Mouse (Mus musculus) limb, embryonic 10.5 days (tissue): ENCODE measurements at regions not wholly inside any gene's neighbourhood (a gene's known extent, or its start where the extent isn't known, plus 50 kb on each side); places are given as distances from the start of the nearest gene placed in this dataset.
"Not testable (repeated sequence)": the region's sequence is repeated elsewhere in the genome, so short reads cannot be mapped to it uniquely, and the experiment has no call there.

ENCODE experiments used
- DNase-seq: peaks from one replicate; pipeline ENCODE4 v3.0.0-alpha.2; 2017; ENCODE audit warnings: low spot score
- H3K27ac ChIP-seq: fragments of 300-500 bp; sonication (generic); 2 replicates; pipeline ENCODE4 v1.5.1; 2016; ENCODE audit warnings: mild to moderate bottlenecking
- H3K27me3 ChIP-seq: fragments of 300-500 bp; sonication (generic); 2 replicates; pipeline ENCODE4 v1.6.1; 2016; ENCODE audit warnings: low read depth, mild to moderate bottlenecking; ENCODE audit not compliant: poor library complexity, severe bottlenecking
- H3K36me3 ChIP-seq: fragments of 300-500 bp; sonication (generic); 2 replicates; pipeline ENCODE4 v1.6.1; 2016; ENCODE audit warnings: mild to moderate bottlenecking, moderate library complexity
- H3K4me1 ChIP-seq: fragments of 300-500 bp; sonication (generic); 2 replicates; pipeline ENCODE4 v1.6.1; 2016
- H3K4me3 ChIP-seq: fragments of 300-500 bp; sonication (generic); 2 replicates; pipeline ENCODE4 v1.5.1; 2016; ENCODE audit warnings: mild to moderate bottlenecking, moderate library complexity
- H3K9me3 ChIP-seq: fragments of 300-500 bp; sonication (generic); replicated peaks from 2 replicates; pipeline ENCODE4 v1.6.1; 2016; ENCODE audit warnings: mild to moderate bottlenecking
- WGBS: fragments of 180-500 bp; shearing (Covaris S2); methylation state at CpG from one replicate; pipeline ENCODE4 v1.1.7; 2016; 5-methylcytosine and 5-hydroxymethylcytosine counted together

DNA sequence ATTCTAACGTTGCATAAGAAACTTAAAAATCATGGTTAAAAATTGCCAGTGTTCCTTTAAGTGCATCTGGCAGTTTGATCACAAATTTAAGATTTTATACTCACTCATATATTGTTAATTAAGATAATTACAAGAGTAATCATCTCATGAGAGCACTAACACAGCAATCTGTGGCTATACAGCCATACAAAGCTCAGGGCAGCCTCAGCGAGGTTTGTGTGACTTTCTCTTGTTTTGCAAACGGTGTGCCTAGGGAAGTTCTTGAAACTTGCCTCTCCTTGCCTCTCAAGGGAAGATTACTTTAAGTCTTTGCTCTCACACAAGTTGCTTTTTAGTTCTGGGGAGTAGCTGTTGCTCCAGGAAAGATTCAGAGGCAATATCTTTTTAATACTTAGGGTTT, 58.1 kb upstream of the Slc1a4 start:
- H3K36me3 ChIP-seq: no peaks in the 10 kb centered on the region
- H3K4me1 ChIP-seq: no peaks in the 10 kb centered on the region
- no peaks in the 10 kb centered on the region for H3K27me3 ChIP-seq
- no peak overlapping the region for H3K4me3 ChIP-seq
- no peak overlapping the region for H3K27ac ChIP-seq
- WGBS: 88% methylated on average over 3 of the region's 3 CpGs
- DNase-seq: no peak
- peaks cover 3% of the 10 kb centered on the region; the same call in 1 of the 2 replicates for H3K9me3 ChIP-seq

- WGBS: 90% methylated on average over 3 of the region's 3 CpGs
- H3K27me3 ChIP-seq: not testable (repeated sequence)
These were observed 60.8 kb upstream of the Slc1a4 start for GRCm38 (mm10) chr11:20393302-20393701.

GRCm38 (mm10) chr11:20393807-20394206, 61.3 kb upstream of the Slc1a4 start:
- H3K27ac ChIP-seq, H3K4me1 ChIP-seq, H3K9me3 ChIP-seq, DNase-seq, H3K36me3 ChIP-seq, H3K4me3 ChIP-seq, H3K27me3 ChIP-seq: not testable (repeated sequence)
- WGBS: 92% methylated on average over 3 of the region's 3 CpGs

More at GRCm38 (mm10) chr11:20393302-20393701, 60.8 kb upstream of the Slc1a4 start:
- not testable (repeated sequence) for H3K4me3 ChIP-seq, H3K9me3 ChIP-seq, H3K27ac ChIP-seq, DNase-seq, H3K36me3 ChIP-seq, H3K4me1 ChIP-seq

GRCm38 (mm10) chr11:20395848-20396203, 63.3 kb upstream of the Slc1a4 start:
- H3K36me3 ChIP-seq: no peaks in the 10 kb centered on the region
- no peak overlapping the region for H3K27ac ChIP-seq
- no peaks in the 10 kb centered on the region for H3K27me3 ChIP-seq
- H3K4me3 ChIP-seq: no peak overlapping the region
- WGBS: 92% methylated on average over 7 of the region's 7 CpGs
- H3K4me1 ChIP-seq: peaks cover 16% of the 10 kb centered on the region; the same call in 1 of the 2 replicates
- no peak for DNase-seq
- peaks cover 3% of the 10 kb centered on the region; the same call in 1 of the 2 replicates for H3K9me3 ChIP-seq

- DNase-seq: no peak
- H3K4me1 ChIP-seq: peaks cover 16% of the 10 kb centered on the region; the same call in 1 of the 2 replicates
- no peaks in the 10 kb centered on the region for H3K27me3 ChIP-seq
- no peak overlapping the region for H3K27ac ChIP-seq
- WGBS: 81% methylated on average over 11 of the region's 11 CpGs
- no peaks in the 10 kb centered on the region for H3K36me3 ChIP-seq
- peaks cover 1% of the 10 kb centered on the region; the same call in 1 of the 2 replicates for H3K9me3 ChIP-seq
- H3K4me3 ChIP-seq: no peak overlapping the region
These were observed 63.8 kb upstream of the Slc1a4 start for GRCm38 (mm10) chr11:20396204-20396848.

DNA sequence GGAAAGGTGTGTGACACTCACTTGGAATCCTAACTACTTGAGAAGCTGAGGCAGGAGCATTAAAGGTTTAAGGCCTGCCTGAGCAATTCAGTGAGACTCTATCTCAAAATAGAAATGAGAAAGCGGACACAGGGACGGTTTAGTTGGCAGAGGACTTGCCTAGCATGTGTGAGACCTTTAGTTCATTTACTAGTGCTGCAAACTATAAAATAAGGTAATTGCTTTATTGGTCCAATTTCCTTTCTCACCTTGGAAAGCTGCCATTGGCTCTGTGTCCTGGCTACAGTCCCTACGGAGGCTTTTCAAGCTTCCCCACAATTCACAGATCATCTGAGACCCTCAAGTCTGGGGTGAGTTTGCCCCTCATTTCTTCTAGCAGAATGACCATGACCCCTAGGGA, 64.4 kb upstream of the Slc1a4 start:
- Histone ChIP-seq H3K27me3 (no peaks in the 10 kb centered on the region), H3K9me3 (no peaks in the 10 kb centered on the region), H3K4me1 (peaks cover 16% of the 10 kb centered on the region; the same call in 1 of the 2 replicates), H3K4me3 (no peak overlapping the region), H3K27ac (no peak overlapping the region), H3K36me3 (no peaks in the 10 kb centered on the region)
- no peak for DNase-seq
- 71% methylated on average over 3 of the region's 3 CpGs for WGBS

DNA sequence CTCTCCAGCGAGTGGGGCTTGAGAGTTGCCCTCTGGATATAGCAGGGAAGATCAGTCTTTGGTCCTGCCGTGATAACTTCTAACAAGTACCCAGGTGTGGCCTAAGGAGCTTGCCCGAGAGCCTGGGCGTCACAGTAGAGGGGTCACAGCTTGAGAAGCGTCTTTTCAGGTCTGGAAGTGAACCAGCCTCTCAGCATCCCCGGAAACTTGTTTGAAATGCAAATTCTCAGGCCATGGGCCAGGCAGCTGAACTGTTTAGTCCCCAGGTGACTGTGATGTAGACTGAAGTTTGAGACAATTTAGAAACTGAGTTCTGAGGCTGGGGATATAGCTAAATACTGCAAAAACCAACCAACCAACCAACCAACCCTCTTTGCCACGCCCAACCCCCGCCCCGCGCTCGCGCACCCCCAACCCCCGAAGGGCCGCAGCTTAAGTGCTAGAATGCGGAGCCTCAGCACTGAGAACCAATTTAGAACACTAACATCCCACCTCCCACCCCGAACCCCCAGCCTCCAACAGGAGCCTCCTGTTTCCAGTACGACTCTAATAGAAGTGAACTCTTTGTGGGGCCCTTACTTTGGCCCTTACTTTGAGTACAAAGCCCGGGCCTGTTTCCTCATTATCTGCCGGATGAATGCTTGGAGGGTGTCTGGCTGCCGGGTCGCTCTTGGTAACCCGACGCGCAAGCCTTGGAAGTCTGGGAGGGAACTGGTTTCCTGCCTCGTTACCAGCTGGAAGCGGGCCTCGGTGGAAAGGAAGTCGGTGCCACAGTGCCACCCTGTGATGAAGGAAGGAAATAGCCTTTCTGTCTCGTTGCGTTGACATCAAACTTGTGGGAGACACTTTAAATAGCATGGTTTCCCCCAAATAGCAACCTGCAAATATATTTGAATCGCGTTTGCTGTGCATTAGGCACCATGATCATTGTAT, 68.1 kb upstream of the Slc1a4 start:
- Histone ChIP-seq H3K4me3 (peak overlapping the region; percentile 48), H3K27me3 (no peaks in the 10 kb centered on the region), H3K4me1 (peaks cover 16% of the 10 kb centered on the region; the same call in 1 of the 2 replicates), H3K27ac (peak overlapping the region; percentile 84), H3K36me3 (no peaks in the 10 kb centered on the region), H3K9me3 (no peaks in the 10 kb centered on the region)
- WGBS: 5% methylated on average over 32 of the region's 32 CpGs
- peak; percentile 91 for DNase-seq

GRCm38 (mm10) chr11:20403456-20403855, 70.9 kb upstream of the Slc1a4 start:
- Histone ChIP-seq H3K9me3 (no peaks in the 10 kb centered on the region), H3K4me3 (no peak overlapping the region), H3K36me3 (no peaks in the 10 kb centered on the region), H3K27ac (no peak overlapping the region), H3K4me1 (peaks cover 8% of the 10 kb centered on the region; the same call in 1 of the 2 replicates), H3K27me3 (no peaks in the 10 kb centered on the region)
- DNase-seq: no peak
- WGBS: 83% methylated on average over 3 of the region's 3 CpGs

DNA sequence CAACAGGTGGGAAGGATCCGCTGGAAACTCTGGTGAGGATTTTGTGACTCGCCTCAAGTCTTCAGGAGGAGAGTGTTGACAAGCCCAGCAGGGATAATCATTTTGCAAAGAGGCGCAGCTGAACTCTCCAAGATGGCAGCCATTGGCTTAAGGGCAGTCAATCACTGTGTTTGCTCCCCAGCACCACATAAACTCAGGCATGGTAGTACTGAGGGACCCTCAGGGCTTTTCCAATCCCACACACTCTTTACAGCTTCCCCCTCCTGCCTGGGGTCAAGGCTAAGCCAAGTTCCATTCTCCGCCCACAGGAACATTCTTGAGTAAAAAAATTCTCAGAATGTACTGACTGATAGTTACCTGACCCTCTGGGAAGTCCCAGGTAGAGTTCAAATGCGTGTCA, 72.0 kb upstream of the Slc1a4 start:
- no peaks in the 10 kb centered on the region for H3K36me3 ChIP-seq
- H3K4me3 ChIP-seq: no peak overlapping the region
- H3K27me3 ChIP-seq: no peaks in the 10 kb centered on the region
- H3K27ac ChIP-seq: no peak overlapping the region
- H3K4me1 ChIP-seq: peaks cover 8% of the 10 kb centered on the region; the same call in 1 of the 2 replicates
- no peak for DNase-seq
- 84% methylated on average over 5 of the region's 5 CpGs for WGBS
- no peaks in the 10 kb centered on the region for H3K9me3 ChIP-seq

DNA sequence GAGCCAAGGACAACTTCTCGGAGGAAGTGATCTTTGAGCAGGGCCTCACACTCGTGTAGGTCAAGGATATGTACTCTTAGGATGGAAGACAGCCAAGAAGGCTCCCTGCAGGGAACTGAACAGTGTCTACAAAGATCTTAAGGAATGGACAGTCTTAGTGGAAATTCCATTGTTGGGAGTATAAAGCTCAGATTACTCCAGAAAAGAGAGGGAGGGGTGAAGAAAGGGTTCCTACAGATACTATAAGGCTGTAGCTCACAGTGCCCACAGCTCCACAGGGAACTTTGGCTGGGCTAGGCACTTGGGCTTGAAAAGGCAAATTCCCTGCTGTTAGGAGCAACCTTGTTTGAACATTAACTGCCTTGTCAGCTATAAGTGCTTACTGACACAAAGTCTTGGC, 85.6 kb upstream of the Slc1a4 start:
- Histone ChIP-seq H3K9me3 (peaks cover 10% of the 10 kb centered on the region; the same call in 1 of the 2 replicates), H3K36me3 (no peaks in the 10 kb centered on the region), H3K4me3 (no peak overlapping the region), H3K4me1 (peaks cover 7% of the 10 kb centered on the region; the same call in 1 of the 2 replicates), H3K27me3 (no peaks in the 10 kb centered on the region), H3K27ac (no peak overlapping the region)
- DNase-seq: no peak
- 89% methylated on average over 2 of the region's 2 CpGs for WGBS

GRCm38 (mm10) chr11:20420876-20421275, 88.4 kb upstream of the Slc1a4 start:
- Histone ChIP-seq H3K4me3 (no peak overlapping the region), H3K27ac (no peak overlapping the region), H3K27me3 (no peaks in the 10 kb centered on the region), H3K9me3 (peaks cover 6% of the 10 kb centered on the region; the same call in 1 of the 2 replicates), H3K4me1 (peaks cover 7% of the 10 kb centered on the region; the same call in 1 of the 2 replicates), H3K36me3 (no peaks in the 10 kb centered on the region)
- WGBS: 85% methylated on average over 4 of the region's 4 CpGs
- no peak for DNase-seq

DNA sequence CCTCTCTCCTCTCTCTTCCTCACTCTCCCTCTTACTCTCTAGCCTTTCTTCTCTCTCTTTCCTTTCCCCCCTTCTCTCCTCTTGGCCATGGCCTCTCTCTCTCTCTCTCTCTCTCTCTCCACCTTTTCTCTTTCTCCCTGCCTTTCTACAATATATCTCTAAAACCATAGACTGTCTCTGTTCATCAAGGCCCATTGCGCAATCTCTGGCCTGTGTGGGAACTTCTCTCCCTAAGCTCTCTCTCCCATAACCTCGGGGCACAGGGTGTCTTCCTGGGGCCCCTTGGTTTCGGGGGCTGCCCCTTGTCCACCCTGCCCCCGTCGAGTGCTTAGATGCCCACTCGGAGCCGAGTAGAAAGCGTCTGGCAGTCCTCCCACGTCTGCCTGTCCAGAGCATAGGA, 103.5 kb upstream of the Slc1a4 start:
- WGBS: 84% methylated on average over 9 of the region's 9 CpGs
- H3K27ac ChIP-seq: no peak overlapping the region
- DNase-seq: no peak

DNA sequence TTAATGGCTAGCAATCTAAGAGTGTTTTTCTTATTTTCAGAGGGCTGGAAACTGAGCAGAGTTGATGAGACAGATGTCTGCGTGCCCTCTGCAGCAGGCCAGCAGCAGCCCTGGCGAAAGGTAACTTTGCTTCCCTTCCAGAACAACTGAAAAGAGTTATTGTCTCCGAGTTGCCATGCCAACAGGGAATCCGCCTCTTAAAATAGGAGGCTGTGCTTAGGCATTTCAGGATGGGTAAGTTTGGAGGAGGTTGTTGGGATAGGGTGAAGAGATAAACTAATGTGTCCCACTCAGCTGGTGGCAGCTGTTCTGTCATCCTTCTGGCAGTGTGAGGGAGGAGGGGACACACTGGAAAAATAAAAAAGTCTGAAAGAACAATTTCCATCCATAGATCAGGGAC, 100.6 kb upstream of the Sertad2 start:
- 62% methylated on average over 4 of the region's 4 CpGs for WGBS
- no peak overlapping the region for H3K4me3 ChIP-seq
- H3K9me3 ChIP-seq: no peaks in the 10 kb centered on the region
- peaks cover 13% of the 10 kb centered on the region for H3K4me1 ChIP-seq
- H3K27ac ChIP-seq: no peak overlapping the region
- no peak for DNase-seq
- H3K36me3 ChIP-seq: no peaks in the 10 kb centered on the region
- no peaks in the 10 kb centered on the region for H3K27me3 ChIP-seq

More for the DNA sequence above, 103.5 kb upstream of the Slc1a4 start:
- no peaks in the 10 kb centered on the region for H3K36me3 ChIP-seq
- H3K27me3 ChIP-seq: no peaks in the 10 kb centered on the region
- no peaks in the 10 kb centered on the region for H3K9me3 ChIP-seq
- H3K4me3 ChIP-seq: no peak overlapping the region
- no peaks in the 10 kb centered on the region for H3K4me1 ChIP-seq
